Mouse (Mus musculus): Measurements from ENCODE around the gene Gm13889. TPM values are rescaled to one million over a fixed set of nuclear protein-coding genes. Genes with fewer than 3 reads are reported as not detected.

The Gm13889 gene
- total RNA-seq, 2 experiments from 2014 or later: 4.8 to 23.7 TPM

Other genes with a start within 250 kb of the Gm13889 start
- 10 to 100 TPM; 39.0 to 40.2 TPM for gene Ext2, start 134.6 kb downstream of the Gm13889 start, total RNA-seq (2021)
- gene Accs, start 107.3 kb downstream of the Gm13889 start, total RNA-seq (2021): 1 to 10 TPM; 3.2 to 3.4 TPM
- not detected for gene Accsl, start 88.0 kb downstream of the Gm13889 start, total RNA-seq (2021)
- gene Gm27027, start 39.2 kb upstream of the Gm13889 start, total RNA-seq (2021): under 1 TPM in 1 of 2 experiments, not detected in 1; 0.64 TPM
- 10 to 100 TPM; 59.3 to 60.1 TPM for gene Alkbh3, start 53.6 kb upstream of the Gm13889 start, total RNA-seq (2021)
- gene Hsd17b12, start 200.8 kb upstream of the Gm13889 start, total RNA-seq (2021): 1 to 10 TPM; 5.0 to 5.7 TPM